Mouse (Mus musculus) frontal cortex, adult (tissue): ENCODE results near the gene Hdc.
A peak's percentile ranks its signal among the peaks of the same experiment; 100 is the strongest.

ENCODE experiments used
- ATAC-seq: cut with Nextera tagmentation; 2 replicates; pipeline ENCODE4 v1.9.2; 2017; ENCODE audit warnings: mild to moderate bottlenecking, moderate library complexity, mixed read lengths; ENCODE audit not compliant: low TSS enrichment

Hdc gene

GRCm38 (mm10) chr2:126600533-126600932, 18.6 kb downstream of the Hdc start:
- ATAC-seq = no peak

- ATAC-seq = peak; percentile 73; the same call in 1 of the 2 replicates
These were observed 20.1 kb downstream of the Hdc start for GRCm38 (mm10) chr2:126599005-126599404.

- no peak for ATAC-seq
These were observed 20.7 kb downstream of the Hdc start for GRCm38 (mm10) chr2:126598359-126598758.

GRCm38 (mm10) chr2:126597279-126598241, 21.5 kb downstream of the Hdc start:
- ATAC-seq = no peak

- no peak for ATAC-seq
These were observed 22.6 kb downstream of the Hdc start for GRCm38 (mm10) chr2:126596347-126597072.

GRCm38 (mm10) chr2:126593831-126594610, 25.1 kb downstream of the Hdc start:
- peak; percentile 98 for ATAC-seq

GRCm38 (mm10) chr2:126591304-126591703, 27.8 kb downstream of the Hdc start:
- no peak for ATAC-seq

GRCm38 (mm10) chr2:126587468-126587867, 31.6 kb downstream of the Hdc start:
- no peak for ATAC-seq

GRCm38 (mm10) chr2:126584621-126585369, 34.3 kb downstream of the Hdc start:
- no peak for ATAC-seq

GRCm38 (mm10) chr2:126583960-126584359, 35.1 kb downstream of the Hdc start:
- ATAC-seq = no peak

GRCm38 (mm10) chr2:126579282-126579681, 39.8 kb downstream of the Hdc start:
- no peak for ATAC-seq

- ATAC-seq = no peak
These were observed 41.7 kb downstream of the Hdc start for GRCm38 (mm10) chr2:126577362-126577761.

GRCm38 (mm10) chr2:126575391-126576176, 43.5 kb downstream of the Hdc start:
- no peak for ATAC-seq

- no peak for ATAC-seq
These were observed 46.4 kb downstream of the Hdc start for GRCm38 (mm10) chr2:126572747-126573146.

- no peak for ATAC-seq
These were observed 46.9 kb downstream of the Hdc start for GRCm38 (mm10) chr2:126572163-126572562.

GRCm38 (mm10) chr2:126563411-126564105, 55.5 kb downstream of the Hdc start:
- ATAC-seq = no peak

- no peak for ATAC-seq
These were observed 59.0 kb downstream of the Hdc start for GRCm38 (mm10) chr2:126560094-126560493.

- no peak for ATAC-seq
These were observed 63.6 kb downstream of the Hdc start for GRCm38 (mm10) chr2:126555533-126555932.

GRCm38 (mm10) chr2:126553291-126553639, 65.8 kb downstream of the Hdc start:
- ATAC-seq = no peak; the same call in none of the 2 replicates
